Mouse (Mus musculus): ENCODE measurements around the gene Commd3. TPM values are rescaled to one million over a fixed set of nuclear protein-coding genes. Genes with fewer than 3 reads are reported as not detected.

Gene Commd3
- polyA plus RNA-seq, 1 experiment from 2014 or later, result 202 TPM

DNA sequence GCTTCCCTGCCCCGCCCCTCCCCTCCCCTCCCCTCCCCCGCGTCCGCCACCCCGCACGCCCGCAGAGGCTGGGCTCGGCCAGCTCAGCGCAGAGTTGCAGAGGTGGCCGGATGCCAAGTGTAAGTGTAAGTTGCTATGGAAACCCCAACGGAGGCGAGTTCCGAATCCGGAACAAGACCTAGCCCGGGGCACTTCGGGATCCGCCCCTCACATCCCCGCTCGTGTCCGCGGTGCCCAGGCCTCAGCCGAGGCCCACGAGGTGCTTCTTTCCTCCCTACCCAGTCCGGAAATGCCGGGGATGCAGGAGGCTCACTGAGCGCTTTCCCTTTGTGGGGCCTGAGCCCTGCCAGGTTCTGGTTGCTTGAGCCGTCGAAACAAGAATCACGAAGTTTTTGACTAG lies 8.8 kb downstream of the Commd3 start:
- H3K4me3 ChIP-seq (replicated peaks; ENCODE audit: low read depth, low read length), result peak overlapping the region; percentile 24
- WGBS, result 1% methylated on average over 27 of the region's 29 CpGs
- H3K9me3 ChIP-seq (ENCODE audit: control insufficient read depth, low read length), result no peaks in the 10 kb centered on the region
- 0 out of 2 replicates have a peak overlapping the region, but pooled peaks have one; percentile 6 for H3K9ac ChIP-seq (replicated peaks; ENCODE audit: low read length)
- H3K27me3 ChIP-seq (ENCODE audit: control insufficient read depth, insufficient read depth, low read length), result peaks cover 57% of the 10 kb centered on the region
- DNase-seq (peak; percentile 67), ATAC-seq (ENCODE audit: low FRiP score, low TSS enrichment) (no peak)
- peak overlapping the region; percentile 53 for H3K4me2 ChIP-seq (ENCODE audit: low read length)
- H3K36me3 ChIP-seq (ENCODE audit: control insufficient read depth, insufficient read depth, low read length), result peaks cover 25% of the 10 kb centered on the region
- peaks cover 25% of the 10 kb centered on the region for H3K4me1 ChIP-seq (ENCODE audit: control insufficient read depth, insufficient read depth, low read length)
- no peak overlapping the region for H3K27ac ChIP-seq (replicated peaks; ENCODE audit: low read depth, low read length)

DNA sequence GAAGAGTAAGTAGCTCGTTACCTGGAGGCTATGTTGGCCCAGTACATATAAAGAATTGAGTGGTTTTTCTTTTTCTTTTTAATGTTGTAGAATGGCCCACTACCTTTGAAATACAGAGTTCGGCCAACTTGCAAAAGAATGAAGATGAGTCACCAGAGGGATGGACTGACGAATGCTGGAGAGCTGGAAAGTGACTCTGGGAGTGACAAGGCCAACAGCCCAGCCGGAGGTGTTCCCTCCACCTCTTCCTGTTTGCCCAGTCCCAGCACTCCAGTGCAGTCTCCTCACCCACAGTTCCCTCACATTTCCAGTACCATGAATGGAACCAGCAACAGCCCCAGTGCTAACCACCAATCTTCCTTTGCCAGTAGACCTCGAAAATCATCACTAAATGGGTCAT lies 11.9 kb downstream of the Commd3 start:
- Histone ChIP-seq H3K9me3 (ENCODE audit: control insufficient read depth, low read length) (0 out of 2 replicates have a peak, but pooled peaks cover 3% of the 10 kb centered on the region), H3K4me1 (ENCODE audit: control insufficient read depth, insufficient read depth, low read length) (peaks cover 15% of the 10 kb centered on the region), H3K36me3 (ENCODE audit: control insufficient read depth, insufficient read depth, low read length) (peaks cover 25% of the 10 kb centered on the region), H3K4me2 (ENCODE audit: low read length) (no peak overlapping the region), H3K4me3 (replicated peaks; ENCODE audit: low read depth, low read length) (no peak overlapping the region), H3K27me3 (ENCODE audit: control insufficient read depth, insufficient read depth, low read length) (peaks cover 85% of the 10 kb centered on the region), H3K27ac (replicated peaks; ENCODE audit: low read depth, low read length) (no peak overlapping the region), H3K9ac (replicated peaks; ENCODE audit: low read length) (no peak overlapping the region)
- ATAC-seq (ENCODE audit: low FRiP score, low TSS enrichment) (no peak), DNase-seq (no peak)
- WGBS, result 71% methylated on average over 5 of the region's 5 CpGs

DNA sequence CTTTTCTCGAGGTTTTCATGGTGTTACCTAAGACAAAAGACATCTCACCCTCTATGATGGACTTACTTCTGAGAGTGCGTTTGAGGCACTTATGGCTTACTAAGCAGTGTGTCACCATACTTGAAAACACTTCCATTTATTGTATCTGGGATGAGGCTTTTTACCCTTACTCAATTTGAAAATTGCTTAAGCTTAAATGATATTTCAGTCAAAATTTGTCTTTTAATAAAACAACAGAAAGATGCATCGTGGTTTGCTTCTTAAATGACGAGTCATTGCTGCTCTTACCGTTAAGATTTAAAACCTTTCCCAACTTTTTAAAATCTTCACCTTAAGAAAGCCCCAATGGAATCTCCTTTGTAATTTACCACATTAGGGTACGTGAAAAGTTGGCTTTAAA lies 14.2 kb downstream of the Commd3 start:
- peaks cover 11% of the 10 kb centered on the region; the same call in 1 of the 2 replicates for H3K4me1 ChIP-seq (ENCODE audit: control insufficient read depth, insufficient read depth, low read length)
- peaks cover 25% of the 10 kb centered on the region for H3K36me3 ChIP-seq (ENCODE audit: control insufficient read depth, insufficient read depth, low read length)
- H3K27ac ChIP-seq (replicated peaks; ENCODE audit: low read depth, low read length), result no peak overlapping the region
- no peak overlapping the region for H3K9ac ChIP-seq (replicated peaks; ENCODE audit: low read length)
- H3K27me3 ChIP-seq (ENCODE audit: control insufficient read depth, insufficient read depth, low read length), result peaks cover 75% of the 10 kb centered on the region
- DNase-seq, result no peak
- H3K4me2 ChIP-seq (ENCODE audit: low read length), result no peak overlapping the region
- no peak overlapping the region for H3K4me3 ChIP-seq (replicated peaks; ENCODE audit: low read depth, low read length)
- 0 out of 2 replicates have a peak, but pooled peaks cover 3% of the 10 kb centered on the region for H3K9me3 ChIP-seq (ENCODE audit: control insufficient read depth, low read length)
- 40% methylated on average over 6 of the region's 6 CpGs for WGBS
- no peak for ATAC-seq (ENCODE audit: low FRiP score, low TSS enrichment)

DNA sequence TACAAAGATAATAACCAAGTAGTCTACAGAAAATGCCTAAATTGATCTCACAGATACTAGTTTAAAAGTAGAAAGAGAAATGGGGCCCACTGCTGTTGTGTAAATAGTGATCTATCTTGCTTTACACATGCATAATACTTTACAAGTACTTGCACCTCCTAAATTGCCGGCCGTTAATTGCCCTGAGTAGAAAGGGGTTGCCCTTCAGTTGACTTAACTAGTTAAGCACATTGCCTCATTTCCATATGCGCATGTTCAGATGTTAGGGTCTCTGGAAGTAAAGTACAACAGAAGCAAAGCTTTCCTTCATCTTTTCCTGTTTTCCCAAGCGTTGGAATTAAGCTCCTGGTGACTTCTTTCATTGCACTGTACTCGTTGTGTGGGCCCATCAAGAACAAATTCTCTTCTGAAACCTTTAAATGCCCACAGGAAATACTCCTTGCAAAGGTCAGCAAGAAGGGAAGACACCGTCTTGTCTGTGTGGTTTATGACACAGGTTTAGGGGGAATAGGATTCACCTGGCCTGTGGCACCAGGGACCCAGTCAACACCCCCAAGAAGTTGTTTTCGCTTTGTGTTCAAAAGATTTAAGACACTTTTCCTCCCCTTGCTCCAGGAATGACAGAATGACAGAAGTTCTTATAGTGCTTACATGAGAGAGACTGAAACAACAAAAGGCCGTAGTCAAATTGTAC lies 14.8 kb downstream of the Commd3 start:
- DNase-seq, result no peak
- Histone ChIP-seq H3K4me2 (ENCODE audit: low read length) (no peak overlapping the region), H3K36me3 (ENCODE audit: control insufficient read depth, insufficient read depth, low read length) (peaks cover 25% of the 10 kb centered on the region), H3K9me3 (ENCODE audit: control insufficient read depth, low read length) (0 out of 2 replicates have a peak, but pooled peaks cover 3% of the 10 kb centered on the region), H3K9ac (replicated peaks; ENCODE audit: low read length) (no peak overlapping the region), H3K4me1 (ENCODE audit: control insufficient read depth, insufficient read depth, low read length) (peaks cover 11% of the 10 kb centered on the region; the same call in 1 of the 2 replicates), H3K27ac (replicated peaks; ENCODE audit: low read depth, low read length) (no peak overlapping the region), H3K4me3 (replicated peaks; ENCODE audit: low read depth, low read length) (no peak overlapping the region), H3K27me3 (ENCODE audit: control insufficient read depth, insufficient read depth, low read length) (peaks cover 75% of the 10 kb centered on the region)
- no peak for ATAC-seq (ENCODE audit: low FRiP score, low TSS enrichment)
- WGBS, result 15% methylated on average over 8 of the region's 8 CpGs

DNA sequence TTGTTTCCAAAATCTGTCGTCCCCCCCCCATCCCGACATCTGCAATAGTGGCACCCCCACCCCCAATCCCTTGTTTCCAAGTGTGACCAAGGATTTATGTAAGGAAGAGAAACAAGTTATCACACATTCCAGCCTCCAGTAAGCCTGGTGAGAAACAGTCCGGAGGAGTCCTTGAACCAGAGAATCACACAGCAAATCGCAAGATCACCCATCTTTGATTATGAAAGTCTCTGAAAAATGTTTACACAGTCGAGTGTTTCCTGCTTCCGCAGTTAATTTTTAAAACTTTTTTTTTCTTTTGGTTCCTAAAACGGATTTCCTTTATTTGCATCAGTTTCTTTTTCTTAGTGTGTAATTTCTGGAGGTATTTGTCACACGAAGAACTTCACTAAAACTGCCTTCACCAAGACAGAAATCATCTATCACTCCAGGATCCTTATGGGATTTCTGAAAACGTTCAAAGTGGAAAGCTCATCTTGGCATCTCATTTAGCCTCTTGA lies 15.5 kb downstream of the Commd3 start:
- 5% methylated on average over 9 of the region's 9 CpGs for WGBS

DNA sequence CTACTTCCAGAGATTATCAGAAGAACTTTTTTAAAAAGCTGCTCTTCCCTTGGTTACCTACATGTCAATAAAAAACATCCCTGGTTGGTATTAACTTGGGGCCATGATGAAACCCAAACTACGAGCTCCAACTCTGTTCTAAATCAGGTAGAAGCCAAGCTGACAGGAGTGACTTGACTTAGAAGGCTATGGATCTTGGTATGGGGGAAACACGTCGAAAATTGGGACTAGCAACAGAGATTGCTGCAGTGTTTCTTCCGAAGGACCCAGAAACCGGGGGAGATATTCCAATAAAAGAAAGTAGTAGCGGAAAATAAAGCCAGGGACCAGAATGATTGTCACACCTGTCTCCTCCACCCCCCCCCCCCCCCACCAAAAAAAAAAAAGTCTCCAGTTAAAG lies 16.1 kb downstream of the Commd3 start:
- Histone ChIP-seq H3K27ac (replicated peaks; ENCODE audit: low read depth, low read length) (no peak overlapping the region), H3K27me3 (ENCODE audit: control insufficient read depth, insufficient read depth, low read length) (peaks cover 75% of the 10 kb centered on the region), H3K4me1 (ENCODE audit: control insufficient read depth, insufficient read depth, low read length) (peaks cover 11% of the 10 kb centered on the region; the same call in 1 of the 2 replicates), H3K4me2 (ENCODE audit: low read length) (peak overlapping the region; percentile 84; the same call in 1 of the 2 replicates), H3K36me3 (ENCODE audit: control insufficient read depth, insufficient read depth, low read length) (peaks cover 14% of the 10 kb centered on the region), H3K9me3 (ENCODE audit: control insufficient read depth, low read length) (0 out of 2 replicates have a peak, but pooled peaks cover 3% of the 10 kb centered on the region), H3K4me3 (replicated peaks; ENCODE audit: low read depth, low read length) (no peak overlapping the region; the same call in 1 of the 2 replicates), H3K9ac (replicated peaks; ENCODE audit: low read length) (no peak overlapping the region)
- ATAC-seq (ENCODE audit: low FRiP score, low TSS enrichment) (no peak), DNase-seq (peak; percentile 36)
- WGBS, result 4% methylated on average over 6 of the region's 6 CpGs

More for the DNA sequence above, 15.5 kb downstream of the Commd3 start:
- ATAC-seq (ENCODE audit: low FRiP score, low TSS enrichment) (no peak), DNase-seq (peak; percentile 28)
- H3K9ac ChIP-seq (replicated peaks; ENCODE audit: low read length), result no peak overlapping the region
- H3K4me1 ChIP-seq (ENCODE audit: control insufficient read depth, insufficient read depth, low read length), result peaks cover 11% of the 10 kb centered on the region; the same call in 1 of the 2 replicates
- no peak overlapping the region for H3K27ac ChIP-seq (replicated peaks; ENCODE audit: low read depth, low read length)
- 0 out of 2 replicates have a peak, but pooled peaks cover 3% of the 10 kb centered on the region for H3K9me3 ChIP-seq (ENCODE audit: control insufficient read depth, low read length)
- no peak overlapping the region for H3K4me2 ChIP-seq (ENCODE audit: low read length)
- peaks cover 18% of the 10 kb centered on the region for H3K36me3 ChIP-seq (ENCODE audit: control insufficient read depth, insufficient read depth, low read length)
- no peak overlapping the region for H3K4me3 ChIP-seq (replicated peaks; ENCODE audit: low read depth, low read length)
- H3K27me3 ChIP-seq (ENCODE audit: control insufficient read depth, insufficient read depth, low read length), result peaks cover 75% of the 10 kb centered on the region

DNA sequence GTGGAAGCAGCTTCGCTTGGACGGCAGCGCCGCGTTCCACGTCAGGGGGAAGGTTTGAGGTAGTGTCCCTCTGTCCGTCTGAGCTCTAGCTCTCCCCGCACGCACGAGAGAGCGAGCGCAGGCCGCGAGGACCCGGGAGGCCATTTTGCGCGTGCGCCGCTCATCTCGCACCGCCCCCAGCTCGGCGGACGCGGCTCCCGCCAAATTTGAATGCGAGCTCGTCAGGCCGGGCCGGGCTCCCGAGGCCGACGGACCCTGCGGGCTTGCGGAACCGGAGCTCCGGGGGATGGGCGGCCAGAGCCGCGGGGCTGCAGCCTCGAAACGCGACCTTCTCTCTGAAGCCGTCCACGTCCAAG lies 16.5 kb downstream of the Commd3 start:
- Histone ChIP-seq H3K4me3 (replicated peaks; ENCODE audit: low read depth, low read length) (peak overlapping the region; percentile 44), H3K9ac (replicated peaks; ENCODE audit: low read length) (no peak overlapping the region), H3K27me3 (ENCODE audit: control insufficient read depth, insufficient read depth, low read length) (peaks cover 75% of the 10 kb centered on the region), H3K36me3 (ENCODE audit: control insufficient read depth, insufficient read depth, low read length) (peaks cover 11% of the 10 kb centered on the region), H3K9me3 (ENCODE audit: control insufficient read depth, low read length) (0 out of 2 replicates have a peak, but pooled peaks cover 3% of the 10 kb centered on the region), H3K27ac (replicated peaks; ENCODE audit: low read depth, low read length) (no peak overlapping the region), H3K4me2 (ENCODE audit: low read length) (peak overlapping the region; percentile 84), H3K4me1 (ENCODE audit: control insufficient read depth, insufficient read depth, low read length) (peaks cover 11% of the 10 kb centered on the region; the same call in 1 of the 2 replicates)
- WGBS, result under 1% methylated on average over 45 of the region's 45 CpGs
- DNase-seq, result peak; percentile 79
- no peak for ATAC-seq (ENCODE audit: low FRiP score, low TSS enrichment)

DNA sequence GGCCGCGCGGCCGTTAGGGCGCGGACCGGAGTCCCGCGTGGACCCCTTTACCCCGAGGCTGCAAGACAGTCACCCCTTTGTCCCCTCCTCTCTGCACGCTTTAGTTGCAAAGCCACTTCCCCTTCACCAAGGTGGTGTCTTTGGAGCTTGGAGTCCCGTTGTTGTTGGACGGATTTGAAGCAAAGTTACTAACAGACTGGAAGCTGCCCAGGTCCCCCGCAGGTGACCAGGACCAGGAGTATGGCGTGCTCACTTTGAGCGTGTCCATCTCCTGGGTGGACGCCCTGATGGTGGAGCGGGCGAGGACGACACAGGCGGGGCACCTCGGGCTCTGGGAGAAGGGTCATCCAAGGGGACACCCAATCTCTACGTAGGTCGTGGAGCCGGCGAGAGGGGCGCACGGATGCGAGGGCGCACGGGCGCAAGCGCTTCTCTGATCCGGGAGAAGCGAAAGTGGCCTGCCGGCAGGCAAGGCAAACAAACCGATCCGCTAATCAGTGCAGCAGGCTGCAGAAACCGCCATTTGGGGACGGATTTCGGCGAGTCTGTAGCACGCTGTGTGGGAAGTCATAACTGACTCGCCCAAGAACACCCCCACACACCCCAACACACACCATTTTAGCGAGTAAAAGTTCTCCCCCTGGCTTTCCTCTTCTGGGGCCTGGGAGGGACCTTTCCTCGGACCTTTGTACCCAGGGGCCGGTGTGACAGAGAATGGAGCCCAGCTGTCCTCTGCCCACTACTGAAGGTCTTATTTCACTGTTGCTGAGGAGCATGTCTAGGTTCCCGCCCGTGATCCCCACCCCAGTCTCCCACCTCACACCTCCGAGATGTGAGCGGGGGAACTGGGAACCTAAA lies 17.1 kb downstream of the Commd3 start:
- peak; percentile 74 for DNase-seq
- 0 out of 2 replicates have a peak, but pooled peaks cover 3% of the 10 kb centered on the region for H3K9me3 ChIP-seq (ENCODE audit: control insufficient read depth, low read length)
- peaks cover 75% of the 10 kb centered on the region for H3K27me3 ChIP-seq (ENCODE audit: control insufficient read depth, insufficient read depth, low read length)
- peaks cover 13% of the 10 kb centered on the region for H3K4me1 ChIP-seq (ENCODE audit: control insufficient read depth, insufficient read depth, low read length)
- H3K27ac ChIP-seq (replicated peaks; ENCODE audit: low read depth, low read length), result no peak overlapping the region
- H3K4me2 ChIP-seq (ENCODE audit: low read length), result peak overlapping the region; percentile 84
- H3K9ac ChIP-seq (replicated peaks; ENCODE audit: low read length), result no peak overlapping the region; the same call in 1 of the 2 replicates
- peak; percentile 15; the same call in 1 of the 2 replicates for ATAC-seq (ENCODE audit: low FRiP score, low TSS enrichment)
- H3K36me3 ChIP-seq (ENCODE audit: control insufficient read depth, insufficient read depth, low read length), result peaks cover 4% of the 10 kb centered on the region
- WGBS, result under 1% methylated on average over 51 of the region's 51 CpGs
- peak overlapping the region; percentile 44 for H3K4me3 ChIP-seq (replicated peaks; ENCODE audit: low read depth, low read length)
